Mouse (Mus musculus): Measurements from ENCODE around the gene Slc34a1. TPM values are rescaled to one million over a fixed set of nuclear protein-coding genes. Genes with fewer than 3 reads are reported as not detected.
A peak's percentile ranks its signal among the peaks of the same experiment; 100 is the strongest.
"Not testable (repeated sequence)": the region's sequence is repeated elsewhere in the genome, so short reads cannot be mapped to it uniquely, and the experiment has no call there.

Gene Slc34a1
- polyA plus RNA-seq, 2 experiments from 2014 or later: not detected

- ATAC-seq: peak; percentile 91
Measured at GRCm38 (mm10) chr13:55404853-55405782, 7.1 kb downstream of the Slc34a1 start.

- peak; percentile 58 for ATAC-seq
Measured at GRCm38 (mm10) chr13:55405783-55406390, 7.9 kb downstream of the Slc34a1 start.

DNA sequence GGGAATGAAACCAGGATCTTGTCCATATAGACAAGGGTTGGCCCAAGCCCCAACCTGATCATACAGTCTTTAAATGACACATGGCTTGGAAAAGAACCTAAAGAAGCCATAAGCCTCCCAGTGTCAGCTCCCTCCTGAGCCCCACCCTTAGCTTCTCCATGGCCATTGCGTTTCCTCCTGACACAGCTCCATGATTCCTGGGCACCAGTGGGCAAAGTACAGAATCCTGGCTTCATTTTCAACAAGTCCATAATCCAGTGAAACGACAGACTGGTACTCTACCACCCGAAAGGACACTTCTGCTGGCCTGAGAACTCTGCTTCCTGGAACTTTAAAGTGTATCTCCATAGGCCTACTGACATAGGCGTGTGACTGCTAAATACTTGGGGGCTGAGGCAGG is 9.4 kb downstream of the Slc34a1 start:
- ATAC-seq: no peak

GRCm38 (mm10) chr13:55408546-55409120 is 10.6 kb downstream of the Slc34a1 start:
- ATAC-seq: no peak

DNA sequence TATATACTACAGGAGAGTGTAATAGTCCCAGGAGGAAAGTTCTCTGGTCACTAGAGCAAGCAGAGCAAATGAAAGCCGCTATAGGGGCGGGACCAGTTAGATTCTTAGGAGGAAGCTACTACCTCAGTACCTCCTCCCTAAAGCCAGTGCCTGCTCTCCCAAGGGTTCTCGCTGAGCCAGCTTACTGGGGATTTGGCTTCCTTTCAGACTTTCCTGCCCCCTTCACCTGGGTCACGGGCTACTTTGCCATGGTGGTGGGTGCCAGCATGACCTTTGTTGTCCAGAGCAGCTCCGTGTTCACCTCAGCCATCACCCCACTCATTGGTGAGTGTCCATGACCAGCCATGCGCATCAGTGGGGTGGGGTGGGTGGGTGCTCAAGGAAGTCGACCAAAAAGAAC is 13.8 kb downstream of the Slc34a1 start:
- no peak for ATAC-seq

- no peak for ATAC-seq
Measured at GRCm38 (mm10) chr13:55412643-55413307, 14.8 kb downstream of the Slc34a1 start.

- ATAC-seq: no peak
Measured at GRCm38 (mm10) chr13:55413333-55413732, 15.3 kb downstream of the Slc34a1 start.

GRCm38 (mm10) chr13:55414743-55415380 is 16.9 kb downstream of the Slc34a1 start, which contains the start of gene Pfn3:
TSS of gene Pfn3 (minus strand) at chr13:55415232.
- ATAC-seq: no peak

- peak; percentile 76 for ATAC-seq
Measured at GRCm38 (mm10) chr13:55418004-55418403, 20.0 kb downstream of the Slc34a1 start.

GRCm38 (mm10) chr13:55419142-55419541 is 21.2 kb downstream of the Slc34a1 start:
- ATAC-seq: no peak

DNA sequence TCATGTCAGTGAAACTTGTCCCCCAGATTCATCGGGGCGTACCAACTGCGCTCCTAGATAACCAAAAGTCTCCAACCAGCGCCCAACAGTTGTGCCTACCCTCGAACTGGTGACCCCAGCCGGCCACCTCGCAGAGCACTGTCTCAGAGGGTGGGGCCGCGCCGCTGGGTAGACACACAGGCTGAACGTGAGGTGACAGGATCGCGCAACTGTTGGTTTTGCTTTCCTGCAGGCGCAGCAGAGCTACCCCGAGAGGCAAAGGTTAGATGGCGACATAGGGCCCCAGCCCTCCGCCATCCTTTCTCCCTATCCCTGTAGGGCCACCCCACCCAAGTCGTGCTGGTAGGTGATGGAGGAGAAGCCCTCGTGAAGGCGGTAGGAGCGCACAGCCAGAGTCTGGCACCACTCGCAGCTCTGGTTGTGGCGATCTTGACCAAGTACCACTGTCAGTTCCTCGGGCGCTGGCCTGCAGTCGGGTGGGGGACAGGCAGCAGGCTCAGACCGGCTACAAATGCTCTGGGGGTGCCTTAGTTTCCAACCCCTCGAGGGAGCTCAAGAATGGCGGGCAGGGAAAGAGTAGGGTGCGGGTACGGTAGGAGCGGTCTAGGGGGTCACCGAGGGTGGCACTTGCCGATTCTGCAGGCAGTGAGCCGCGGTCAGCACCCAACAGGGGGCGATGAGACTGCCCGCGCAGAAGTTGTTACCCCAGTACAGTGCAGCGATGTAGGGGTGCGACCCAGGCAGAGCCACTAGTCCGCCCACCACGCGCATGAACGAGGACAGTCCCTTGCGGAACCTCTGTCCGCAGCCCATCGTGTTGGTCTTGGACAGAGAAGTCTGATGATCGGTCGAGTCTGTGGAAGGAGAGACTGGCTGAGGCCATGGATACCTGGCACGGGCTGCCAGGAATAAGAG is 22.3 kb downstream of the Slc34a1 start:
- ATAC-seq: no peak

DNA sequence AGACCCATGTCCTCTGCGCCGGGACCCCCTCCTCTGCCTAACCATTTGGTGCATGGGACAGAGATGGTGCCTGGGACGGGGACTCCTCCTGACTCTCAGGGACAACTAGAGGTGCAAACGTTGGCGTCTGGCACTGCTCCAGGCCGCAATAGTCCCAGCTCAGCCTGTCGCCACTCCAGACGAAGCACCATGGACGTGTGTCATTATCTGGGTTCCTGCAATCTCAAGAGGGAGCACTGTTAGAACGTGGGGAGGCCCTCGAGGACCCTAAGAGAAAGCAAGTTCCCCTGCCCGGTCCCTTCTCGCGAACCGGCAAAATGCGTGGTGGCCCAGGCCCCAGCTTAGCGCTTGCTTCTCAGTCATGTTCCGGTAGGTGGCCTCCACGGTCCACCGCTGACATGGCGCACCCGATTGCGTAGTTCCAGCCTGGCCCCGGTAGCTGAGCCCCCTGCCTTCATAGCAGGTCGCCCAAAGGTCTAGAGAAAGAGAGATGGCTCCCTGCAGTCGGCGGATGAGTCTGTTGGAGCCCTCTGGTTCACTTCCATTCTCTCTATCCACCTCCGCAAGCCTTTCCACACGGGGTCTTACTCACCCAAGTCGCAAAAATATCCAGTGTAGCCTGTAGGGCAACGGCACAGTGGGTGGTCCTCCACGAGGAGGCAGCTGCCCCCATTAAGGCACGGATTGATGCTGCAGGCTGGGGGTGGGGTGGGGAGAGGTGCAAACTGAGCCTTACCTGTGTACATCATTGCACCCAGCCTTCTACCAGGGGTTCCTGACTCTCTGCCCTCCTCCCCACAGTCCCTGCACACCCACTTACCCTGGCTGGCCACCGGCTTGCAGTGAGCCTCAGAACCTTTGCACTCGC is 23.2 kb downstream of the Slc34a1 start:
- ATAC-seq: peak; percentile 77

GRCm38 (mm10) chr13:55426613-55427012 is 28.6 kb downstream of the Slc34a1 start, which contains the start of gene F12:
TSS of gene F12 (minus strand) at chr13:55426793.
- ATAC-seq: no peak

- ATAC-seq: no peak
Measured at GRCm38 (mm10) chr13:55429226-55429888, 31.4 kb downstream of the Slc34a1 start.

DNA sequence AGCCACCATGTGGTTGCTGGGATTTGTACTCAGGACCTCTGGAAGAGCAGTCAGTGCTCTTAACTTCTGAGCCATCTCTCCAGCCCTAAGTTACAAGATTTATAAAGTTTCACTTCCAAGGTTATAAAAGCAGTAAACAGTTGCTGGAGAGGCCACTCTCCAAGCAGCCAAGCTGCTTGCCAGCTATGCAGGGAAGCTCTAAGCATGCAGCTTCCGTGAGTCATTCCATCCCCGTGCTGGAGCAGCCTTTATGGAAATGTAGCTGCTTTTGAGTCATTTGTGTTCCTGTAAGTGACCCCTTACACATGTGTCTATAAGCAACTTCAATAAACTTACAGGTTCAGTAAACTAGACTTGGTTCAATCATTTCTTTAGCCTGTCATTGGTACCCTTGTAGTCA is 32.6 kb downstream of the Slc34a1 start:
- no peak for ATAC-seq

DNA sequence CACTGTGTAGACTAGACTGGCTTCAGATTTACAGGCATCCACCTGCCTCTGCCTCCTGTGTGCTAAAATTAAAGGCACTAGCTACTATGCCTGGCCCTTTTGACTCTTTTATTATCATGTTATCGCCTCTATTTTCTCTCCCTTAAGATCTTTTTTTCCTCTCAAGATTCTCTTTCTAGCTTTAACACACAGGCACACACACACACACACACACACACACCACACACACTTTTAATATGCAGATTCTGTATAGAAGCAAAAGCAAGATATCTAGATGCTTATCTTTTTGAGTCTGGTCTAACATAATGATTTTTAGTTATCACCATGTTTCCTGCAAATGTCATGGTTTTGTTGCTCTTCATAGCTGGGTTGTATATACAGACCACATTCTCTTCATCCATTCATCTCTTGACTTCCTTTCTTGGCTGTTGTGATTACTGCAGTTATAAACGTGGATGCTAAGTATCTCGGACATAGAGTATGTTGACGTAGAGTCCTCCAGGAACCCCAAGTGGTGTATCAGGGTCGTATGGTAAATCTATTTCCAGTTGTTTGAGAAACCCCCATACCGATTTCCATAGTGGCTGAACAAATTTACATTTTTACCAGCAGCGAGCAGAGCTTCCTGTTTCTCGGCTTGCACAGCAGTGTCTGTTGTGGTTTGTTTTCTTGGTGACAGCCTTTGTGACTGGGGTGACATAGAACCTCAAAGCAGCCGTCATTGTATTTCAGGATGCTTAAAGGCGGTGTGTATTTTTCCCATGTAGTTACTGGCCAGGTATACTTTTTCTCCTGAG is 34.1 kb downstream of the Slc34a1 start:
- ATAC-seq: peak; percentile 96

- ATAC-seq: not testable (repeated sequence)
Measured at GRCm38 (mm10) chr13:55437111-55437629, 39.2 kb downstream of the Slc34a1 start.

GRCm38 (mm10) chr13:55443799-55444285 is 45.9 kb downstream of the Slc34a1 start:
- peak; percentile 40 for ATAC-seq
